Mouse (Mus musculus) CD4-positive naive resting alpha-beta T cell, adult 57 days (primary cell): ENCODE results near the gene Calr3. TPM values are rescaled to one million over a fixed set of nuclear protein-coding genes. Genes with fewer than 3 reads are reported as not detected.

Experiments used
- total RNA-seq: library from RNA; stranded (reverse); gene quantifications from one replicate; pipeline ENCODE4 v1.2.4, GENCODE M21; 2023

Gene Calr3
- total RNA-seq = not detected

DNA sequence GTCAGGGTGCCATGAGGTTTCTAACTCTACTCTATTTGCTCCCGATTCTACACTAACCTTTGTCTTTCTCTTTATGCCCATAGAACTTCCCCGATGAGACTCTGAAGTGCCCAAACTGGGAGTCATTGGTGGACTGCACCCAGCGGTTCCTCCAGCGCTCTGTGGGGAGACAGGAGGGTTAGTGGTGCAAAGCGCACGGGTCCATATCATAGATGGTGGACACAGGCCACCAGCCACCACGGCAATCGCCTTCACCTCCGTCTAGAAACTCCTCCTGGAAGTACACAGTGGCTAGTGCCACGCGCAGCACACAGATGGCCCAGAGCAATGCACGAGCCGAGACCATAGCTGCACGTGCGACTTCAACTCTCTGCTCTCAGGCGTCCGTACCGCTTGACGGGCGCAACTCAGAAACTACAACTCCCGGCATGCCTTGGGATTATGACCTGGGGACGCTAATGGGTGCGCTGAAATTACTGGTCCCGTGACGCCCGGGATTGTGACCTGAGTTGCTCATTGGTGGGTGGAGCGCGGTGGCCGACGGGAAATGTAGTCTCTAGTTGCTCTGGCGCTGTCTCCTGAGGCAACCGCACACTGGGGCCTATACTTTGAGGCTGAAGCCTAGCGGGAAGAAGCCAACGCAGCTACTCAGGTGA is at the start of gene Calr3, which contains the start of gene 1700030K09Rik:
Gene Calr3, minus strand, starts transcription at position 533 of the 656 bp plus-strand sequence.
Gene 1700030K09Rik, plus strand, starts transcription at position 543 of the 656 bp plus-strand sequence.

DNA sequence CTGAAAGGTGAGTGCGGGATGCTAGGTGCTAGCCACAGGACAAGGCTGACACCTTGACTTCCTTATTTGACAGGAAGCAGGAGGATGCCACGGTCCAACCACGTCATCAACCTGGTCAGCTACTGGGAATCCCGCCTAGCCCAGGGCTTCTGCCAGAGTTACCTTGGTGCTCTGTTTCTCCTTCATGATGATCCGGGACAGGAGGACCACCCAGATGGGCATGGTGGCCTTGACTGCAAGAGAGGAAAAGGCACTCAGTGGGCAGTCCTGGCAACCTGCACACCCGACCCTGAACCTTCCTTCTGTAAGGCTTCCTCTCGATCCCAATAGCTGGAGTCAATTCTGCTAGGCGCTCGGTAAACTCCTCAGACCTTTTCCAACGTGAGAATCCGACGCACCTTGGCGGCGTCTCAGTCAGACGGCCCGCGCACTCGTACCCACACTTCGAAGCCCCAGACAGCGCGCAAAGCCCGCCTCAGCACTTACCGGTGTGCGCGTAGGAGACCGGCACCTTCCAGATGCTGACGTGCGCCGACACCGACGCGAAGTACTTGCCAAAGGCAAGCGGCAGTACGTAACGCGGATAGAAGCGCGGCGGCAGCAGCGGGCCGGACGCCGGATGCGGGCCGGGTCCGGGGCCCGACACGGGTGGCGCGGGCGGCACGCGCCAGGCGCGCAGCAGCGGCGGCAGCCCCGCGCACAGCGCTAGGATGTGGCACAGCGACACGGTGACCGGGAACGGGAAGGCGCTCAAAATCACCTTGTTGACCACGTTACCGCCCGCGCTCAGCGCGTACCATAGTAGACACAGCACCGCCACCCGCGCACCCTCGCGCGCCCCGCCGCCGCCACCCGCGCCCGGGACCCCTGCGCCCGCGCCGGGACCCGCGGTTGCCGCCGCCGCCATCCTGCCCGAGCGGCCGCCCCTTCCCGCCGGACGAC is 48.3 kb upstream of the Calr3 start, which contains the start of gene Slc35e1:
Gene Slc35e1, minus strand, starts transcription at position 935 of the 942 bp plus-strand sequence.

DNA sequence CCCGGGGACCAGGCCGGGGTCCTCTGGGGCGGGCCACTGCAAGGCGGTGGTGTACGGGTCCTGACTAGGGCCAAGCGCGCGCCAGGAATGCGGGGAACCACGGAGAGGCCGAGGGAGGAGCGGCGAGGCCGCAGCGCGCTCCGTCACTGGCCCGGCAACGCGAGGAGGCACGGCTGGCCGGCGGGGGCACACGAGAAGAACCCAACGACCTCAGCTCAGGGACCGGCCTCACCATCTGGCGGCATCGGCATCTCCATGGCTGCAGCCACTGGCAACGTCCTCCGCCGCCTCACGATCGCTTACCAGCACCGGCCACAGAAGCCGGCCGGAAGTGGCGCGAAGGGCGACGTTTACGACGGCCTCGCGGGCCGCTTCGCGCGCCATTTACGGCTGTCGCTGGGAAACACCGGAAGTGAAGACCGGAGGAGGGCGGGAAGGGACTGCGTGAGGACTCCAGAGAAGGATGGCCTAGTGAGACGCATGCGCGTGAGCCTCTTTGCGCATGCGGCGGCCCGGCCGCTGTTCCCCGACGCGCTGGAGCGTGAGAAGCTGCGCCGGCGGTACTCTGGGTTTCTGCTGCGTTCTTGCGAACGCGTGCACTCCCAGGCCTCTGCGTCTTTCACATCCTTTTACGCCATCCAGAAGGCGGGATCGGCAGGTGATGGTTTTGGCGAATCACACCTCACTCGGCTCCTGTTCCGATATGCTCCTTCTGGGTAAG is 31.3 kb upstream of the Calr3 start, which contains the start of gene Cherp:
Gene Cherp, minus strand, starts transcription at position 401 of the 721 bp plus-strand sequence.

DNA sequence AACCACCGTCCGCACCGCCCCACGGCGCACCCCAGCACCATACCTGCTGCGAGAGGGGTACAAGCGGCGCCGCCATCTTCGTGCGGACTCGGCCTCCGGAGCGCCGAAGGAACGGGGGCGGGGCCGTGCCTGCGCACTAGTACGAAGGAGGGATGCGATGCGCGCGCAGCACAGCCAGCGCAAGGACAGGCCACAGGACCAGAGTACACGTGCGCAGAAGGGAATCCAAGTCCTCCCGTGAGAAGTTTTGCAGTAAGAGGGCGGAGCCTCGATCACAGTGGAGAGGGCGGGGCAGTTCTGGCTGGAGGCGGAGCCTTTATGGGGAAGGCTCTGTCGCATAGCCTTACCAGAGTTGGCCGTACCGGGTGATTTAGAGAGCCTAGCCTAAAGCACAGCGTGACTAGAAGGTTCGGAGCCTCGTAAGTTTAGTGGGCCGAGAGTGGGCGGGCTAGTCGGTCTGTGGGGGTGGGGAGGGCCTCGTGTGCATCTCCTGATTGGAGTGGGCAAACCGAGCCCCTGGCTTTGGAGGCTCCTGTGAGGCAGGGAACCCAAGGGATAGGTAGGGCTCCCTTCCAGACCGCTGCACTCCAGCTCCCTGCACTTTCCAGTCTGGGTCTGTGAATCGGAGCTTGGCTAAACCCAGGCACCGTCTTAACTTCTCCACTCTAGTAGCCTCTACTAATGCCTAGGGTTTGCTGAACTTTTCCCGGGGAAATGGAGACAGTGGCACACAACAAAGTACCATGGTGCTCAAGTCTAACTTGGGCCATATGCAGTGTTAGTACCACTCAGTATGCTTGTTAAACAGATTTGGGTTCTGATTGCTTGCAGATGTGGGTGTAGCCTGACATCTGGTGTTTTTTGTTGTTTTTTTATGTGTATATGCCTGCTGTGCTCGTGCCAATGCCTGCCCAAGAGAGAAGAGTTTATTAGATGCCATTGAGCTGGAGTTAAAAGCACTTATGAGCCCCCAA is 22.0 kb downstream of the Calr3 start, which contains the start of gene Eps15l1:
Gene Eps15l1, minus strand, starts transcription at position 99 of the 974 bp plus-strand sequence.

Other genes with a start within 250 kb of the Calr3 start
- gene Cib3, start 231.0 kb downstream of the Calr3 start, total RNA-seq = not detected
- not detected for gene Gm11034, start 230.2 kb downstream of the Calr3 start, total RNA-seq
- gene Fam32a, start 224.1 kb downstream of the Calr3 start, total RNA-seq = 62.5 TPM
- 130 TPM for gene Ap1m1, start 203.9 kb downstream of the Calr3 start, total RNA-seq
- gene Gm10282, start 138.6 kb downstream of the Calr3 start, total RNA-seq = 16.9 TPM
- 2,143 TPM for gene Klf2, start 124.8 kb downstream of the Calr3 start, total RNA-seq
- 107 TPM for gene Eps15l1, start 22.4 kb downstream of the Calr3 start, total RNA-seq
- 4.3 TPM for gene 1700030K09Rik, start within 50 bp of the Calr3 start, total RNA-seq
- 109 TPM for gene Cherp, start 31.4 kb upstream of the Calr3 start, total RNA-seq
- gene Slc35e1, start 48.7 kb upstream of the Calr3 start, total RNA-seq = 61.5 TPM
- 21.0 TPM for gene Med26, start 104.4 kb upstream of the Calr3 start, total RNA-seq
- 121 TPM for gene Smim7, start 127.2 kb upstream of the Calr3 start, total RNA-seq
- gene Tmem38a, start 128.2 kb upstream of the Calr3 start, total RNA-seq = 3.2 TPM
- 0.09 TPM for gene Nwd1, start 202.8 kb upstream of the Calr3 start, total RNA-seq